Mouse (Mus musculus): Measurements from ENCODE around the gene E130208F15Rik.
A peak's percentile ranks its signal among the peaks of the same experiment; 100 is the strongest.

Gene E130208F15Rik

DNA sequence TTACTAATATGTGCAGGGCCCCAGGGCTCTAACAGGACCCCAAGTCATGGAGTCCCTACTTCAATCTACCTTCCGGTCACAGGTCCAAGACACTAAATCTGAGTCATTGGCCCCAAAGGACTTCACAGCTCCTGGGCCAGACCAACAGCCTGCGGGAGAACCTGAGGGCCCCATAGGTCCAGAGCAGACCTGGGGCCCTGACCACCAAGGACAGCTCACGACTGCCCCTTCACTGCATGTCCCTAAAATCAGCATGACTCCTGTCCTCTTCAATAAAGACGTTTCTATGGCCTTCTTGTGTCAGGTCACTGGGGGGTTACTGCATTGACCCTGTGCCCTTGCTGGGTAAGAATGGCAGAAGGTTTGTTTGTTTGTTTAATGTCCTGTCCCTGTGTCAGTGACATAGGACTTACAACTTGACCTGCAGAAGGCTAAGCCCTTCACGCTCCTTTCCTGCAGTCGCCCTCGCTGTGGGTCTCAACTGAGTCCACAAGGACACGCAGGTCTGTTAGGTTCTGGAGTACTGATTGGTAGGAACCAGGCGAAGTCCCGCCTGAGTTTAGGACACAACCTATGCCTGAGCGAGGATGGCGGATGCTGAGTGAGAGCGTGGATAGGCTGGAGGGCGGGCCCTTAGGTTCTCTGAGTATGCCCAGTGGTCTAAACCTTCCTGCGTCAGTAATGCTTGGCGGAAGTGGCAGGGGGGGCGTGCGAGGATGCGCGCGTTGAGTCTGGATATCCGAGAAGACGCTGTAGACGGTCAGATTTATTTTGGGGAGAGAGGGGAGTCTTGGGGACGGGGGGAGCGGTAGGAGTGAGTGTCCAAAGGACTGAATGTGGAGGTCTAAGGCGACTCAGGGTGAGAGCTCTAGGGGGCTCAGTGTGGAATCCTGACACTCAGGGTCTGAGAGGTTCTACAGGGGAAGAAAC, 13.2 kb upstream of the E130208F15Rik start, which contains the start of gene Alkbh6:
Gene Alkbh6 (plus strand): TSS at position 642 of the 930 bp plus-strand sequence.
- DNase-seq (ENCODE audit: low spot score) = peak; percentile 97

DNA sequence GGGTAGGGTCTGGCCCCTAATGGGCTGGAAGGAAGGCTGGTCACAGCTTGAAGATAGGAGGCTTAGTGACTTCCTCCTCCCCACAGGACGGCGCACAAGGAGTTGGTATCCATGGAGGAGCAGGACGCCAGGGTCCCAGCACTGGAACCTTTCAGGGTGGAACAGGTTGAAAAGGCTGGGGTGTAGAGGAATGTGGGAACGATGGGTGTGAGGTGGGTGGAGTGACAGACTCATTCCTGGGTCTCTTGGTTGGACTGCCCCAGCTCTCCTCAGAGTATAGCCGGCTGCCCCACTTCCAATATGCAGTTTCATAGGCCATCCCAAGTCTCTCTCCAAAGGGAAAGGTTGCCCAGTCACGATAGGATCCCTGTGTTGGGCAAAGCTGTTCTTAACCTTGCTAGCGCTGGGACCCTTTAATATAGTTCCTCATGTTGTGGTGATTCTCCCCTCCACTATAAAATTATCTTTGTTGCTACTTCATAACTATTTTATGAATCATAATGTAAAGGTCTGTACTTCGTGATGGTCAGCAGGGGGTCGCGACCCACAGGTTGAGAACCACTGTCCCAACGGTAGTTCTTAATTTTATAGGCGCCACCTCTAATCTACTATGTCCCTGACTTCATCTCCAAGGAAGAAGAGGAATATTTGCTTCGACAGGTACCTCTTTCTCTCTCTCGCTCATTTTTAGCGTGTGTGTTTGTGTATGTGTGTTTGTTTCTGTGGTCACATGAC, 12.0 kb upstream of the E130208F15Rik start:
- no peak for DNase-seq (ENCODE audit: low spot score)

DNA sequence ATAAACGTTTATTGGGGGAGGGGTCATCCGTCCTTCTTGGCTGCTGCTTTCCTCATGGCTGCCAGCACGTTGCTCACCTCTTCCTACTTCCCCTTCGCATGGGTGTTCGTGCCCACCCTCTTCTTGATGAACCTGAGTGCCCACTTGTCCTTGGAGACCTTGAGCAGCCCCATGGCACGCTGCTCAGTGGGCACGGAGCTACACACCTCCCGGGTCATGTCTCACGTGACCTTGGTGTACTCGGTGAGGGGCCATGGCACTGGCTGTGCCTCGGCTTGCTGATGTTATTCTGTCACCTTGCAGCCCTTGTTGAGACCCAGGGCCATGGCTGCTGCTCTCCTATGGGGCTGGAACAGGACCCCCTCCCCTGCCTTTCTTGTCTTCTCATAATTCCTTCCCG, 11.4 kb upstream of the E130208F15Rik start:
- no peak for DNase-seq (ENCODE audit: low spot score)

DNA sequence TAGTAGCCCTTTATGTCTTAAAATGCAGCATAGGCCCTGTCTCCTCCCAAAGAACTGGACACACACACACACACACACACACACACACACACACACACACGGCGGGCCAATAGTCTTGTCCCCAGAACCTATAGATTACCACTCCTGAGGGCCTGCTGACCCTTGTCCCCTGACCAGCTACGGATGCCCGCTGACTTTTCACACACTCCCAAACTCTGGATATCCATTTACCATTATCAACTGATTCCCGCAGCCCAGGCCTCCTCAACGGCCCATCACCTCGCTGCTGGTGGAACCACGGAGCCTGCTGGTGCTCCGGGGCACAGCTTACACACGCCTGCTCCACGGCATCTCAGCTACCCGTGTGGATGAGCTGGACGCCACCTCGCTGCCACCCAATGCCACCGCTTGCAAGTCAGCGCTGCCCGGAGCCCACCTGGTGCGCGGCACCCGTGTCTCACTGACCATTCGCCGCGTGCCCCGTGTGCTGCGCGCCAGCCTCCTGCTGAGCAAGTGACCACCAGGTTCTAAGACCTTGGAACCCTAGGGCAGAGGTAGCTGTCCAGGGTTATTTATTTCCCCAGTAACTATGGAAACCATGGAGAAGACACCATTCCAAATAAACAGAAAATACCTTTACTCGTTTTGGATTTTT, 7.7 kb upstream of the E130208F15Rik start:
- DNase-seq (ENCODE audit: low spot score) = no peak

DNA sequence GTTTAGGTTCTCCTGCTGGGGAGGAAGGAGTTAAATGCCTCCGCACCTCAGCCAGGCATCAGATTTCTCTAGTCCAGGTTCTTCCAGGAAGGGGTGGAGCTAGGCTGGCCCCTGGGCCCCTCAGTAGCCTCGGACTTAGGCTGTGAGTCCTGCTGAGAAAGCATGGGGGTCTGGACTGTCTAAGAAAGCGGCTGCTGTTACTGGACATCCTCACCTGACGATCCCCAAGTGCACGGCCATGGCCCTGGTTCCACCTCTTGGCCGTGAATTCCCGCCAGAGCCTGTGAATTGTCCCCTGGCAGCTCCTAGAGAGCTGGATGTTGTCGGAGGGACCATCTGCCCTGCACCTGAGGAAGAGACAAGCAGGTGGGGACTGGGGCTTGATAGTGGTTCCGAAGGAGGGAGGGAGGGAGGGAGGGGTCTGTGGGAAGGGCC, 6.8 kb upstream of the E130208F15Rik start, which contains the start of gene Syne4:
Gene Syne4 (plus strand): TSS at position 87 of the 435 bp plus-strand sequence.
- no peak for DNase-seq (ENCODE audit: low spot score)

DNA sequence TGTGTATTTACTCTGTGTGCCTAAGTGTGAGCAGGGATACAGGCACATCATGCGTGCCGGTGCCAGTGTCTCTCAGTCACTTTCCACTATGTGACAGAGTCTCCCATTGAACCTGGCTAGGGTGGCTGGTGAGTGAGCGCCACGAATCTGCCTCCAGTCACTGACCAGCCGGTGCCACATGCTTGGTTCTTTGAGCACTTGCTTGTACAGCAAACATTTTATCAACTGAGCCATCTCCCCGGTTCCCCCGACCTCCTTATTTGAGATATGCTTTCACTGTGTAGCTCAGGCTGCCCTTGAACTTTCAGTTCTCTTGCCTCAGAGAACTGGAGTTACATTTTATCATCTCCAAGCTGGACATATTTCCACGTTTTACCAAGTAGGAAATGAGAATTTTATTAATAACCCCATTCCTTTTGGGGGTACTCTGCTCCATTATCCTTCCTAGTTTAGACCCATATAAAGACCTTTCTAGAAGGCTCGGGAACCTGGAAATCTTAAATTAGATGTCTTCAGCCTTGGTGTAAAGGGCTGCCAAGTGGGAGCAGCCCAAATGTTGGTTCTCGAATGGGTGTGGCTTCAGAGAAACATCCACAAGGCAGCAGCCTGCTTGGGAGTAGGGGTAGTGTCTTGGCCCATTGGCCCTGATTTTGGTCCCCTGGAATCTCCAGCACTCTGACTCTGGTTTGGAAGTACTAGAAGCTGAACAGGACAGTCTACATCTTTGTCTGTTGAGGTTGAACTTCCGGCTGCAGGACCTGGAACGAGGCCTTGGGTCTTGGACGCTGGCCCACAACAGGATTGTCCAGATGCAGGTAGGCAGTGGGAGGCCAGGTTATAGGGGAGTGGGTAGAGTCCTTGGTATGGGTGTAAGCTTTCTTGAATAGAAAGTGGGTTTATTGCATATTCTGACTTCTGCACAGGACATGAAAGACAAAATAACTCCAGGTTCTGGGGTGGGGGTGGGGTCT, 5.7 kb upstream of the E130208F15Rik start:
- DNase-seq (ENCODE audit: low spot score) = no peak

DNA sequence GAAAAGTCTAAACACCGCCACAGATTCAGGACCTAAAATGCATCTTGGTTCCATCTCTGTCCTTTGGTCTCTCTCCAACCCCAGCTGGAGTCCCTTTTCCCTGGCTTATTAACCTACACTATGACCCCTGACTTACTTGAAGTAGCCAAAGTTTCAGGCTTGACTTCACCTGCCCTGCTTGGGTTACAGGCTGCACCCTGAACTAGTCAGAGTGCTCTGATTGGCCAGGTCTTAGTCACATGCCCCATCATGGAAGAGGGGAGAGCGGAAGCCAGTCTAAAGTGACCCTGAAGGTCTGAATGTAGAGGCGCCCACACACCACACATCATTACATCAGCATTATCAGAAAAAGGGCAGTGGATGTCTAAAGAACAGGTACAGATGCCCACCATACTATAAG, 3.4 kb upstream of the E130208F15Rik start:
- DNase-seq (ENCODE audit: low spot score) = no peak

DNA sequence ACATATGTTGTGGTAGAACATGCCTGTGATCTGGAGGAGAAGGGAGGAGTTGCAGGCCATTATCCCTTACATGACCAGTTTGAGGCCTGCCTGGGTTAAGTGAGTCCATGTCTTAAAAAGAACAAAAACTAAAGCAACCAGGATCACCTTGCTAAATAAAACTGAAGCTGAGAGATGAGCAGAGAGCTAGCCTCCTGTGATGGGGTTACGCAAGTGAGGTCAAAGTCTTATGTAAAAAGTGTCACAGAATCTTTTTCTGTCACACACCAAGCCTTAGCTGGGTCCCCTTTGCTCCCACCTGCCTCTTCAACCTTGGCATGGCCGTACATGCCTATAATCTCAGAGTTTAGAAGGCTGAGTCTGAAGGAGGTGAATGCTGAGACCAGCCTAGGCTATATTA, 594 bp upstream of the E130208F15Rik start:
- no peak for DNase-seq (ENCODE audit: low spot score)

DNA sequence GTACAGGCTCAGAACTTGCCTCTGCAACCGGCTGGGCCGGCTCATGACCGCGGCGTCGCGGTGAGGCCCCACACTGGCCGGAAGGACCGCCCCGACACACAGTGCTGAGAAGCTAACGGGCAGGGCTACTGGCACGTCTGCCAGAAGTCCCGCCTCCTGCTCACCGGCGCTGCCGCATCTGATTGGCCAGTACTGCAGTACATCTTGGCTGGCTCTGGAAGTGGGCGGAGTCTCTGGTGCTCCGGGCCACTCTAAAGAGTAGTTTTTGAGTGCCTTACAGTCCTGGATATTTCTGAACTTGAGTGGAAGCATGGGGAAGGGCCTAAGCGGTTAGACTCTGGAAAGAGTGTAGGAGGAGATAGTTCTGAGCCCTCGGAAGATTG, 736 bp downstream of the E130208F15Rik start:
- DNase-seq (ENCODE audit: low spot score) = peak; percentile 99

DNA sequence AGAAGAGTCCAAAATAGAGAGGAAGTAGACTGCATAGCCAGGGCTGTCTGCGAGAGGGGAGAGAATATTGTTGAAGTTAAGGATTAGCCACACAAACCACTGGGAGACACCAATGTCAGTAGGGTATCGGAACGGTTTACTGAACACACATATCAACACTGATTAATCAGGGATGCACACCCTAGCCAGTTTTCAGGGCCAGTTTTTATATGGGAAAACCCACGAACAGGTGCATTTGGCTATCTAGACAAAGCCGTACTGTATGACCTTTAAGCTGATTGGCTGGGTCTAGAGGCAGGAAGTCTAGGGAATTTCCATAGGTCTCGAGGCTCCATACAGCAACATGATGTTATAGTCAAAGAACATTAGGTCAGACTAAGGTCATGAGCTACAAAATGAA, 1.3 kb downstream of the E130208F15Rik start:
- DNase-seq (ENCODE audit: low spot score) = no peak

DNA sequence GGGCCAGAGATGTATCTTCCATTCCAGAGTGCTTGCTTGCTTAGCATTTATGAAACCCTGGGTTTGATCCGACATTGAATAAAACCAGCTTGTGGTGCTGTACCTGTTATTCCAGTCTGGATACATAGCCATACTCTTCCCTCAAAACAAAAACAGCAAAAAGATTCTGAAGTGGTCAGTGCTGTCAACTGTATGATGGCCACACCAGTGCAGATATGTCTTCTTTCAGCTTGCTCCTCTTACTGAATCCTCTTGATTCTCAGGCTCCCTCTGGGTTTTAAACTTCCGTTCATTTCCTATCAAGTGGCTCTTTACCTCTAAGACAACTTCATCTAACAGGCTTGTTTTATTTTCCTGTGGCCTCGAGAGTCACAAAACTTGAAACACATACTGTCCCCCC, 2.3 kb downstream of the E130208F15Rik start, which contains the start of gene Sdhaf1:
Gene Sdhaf1 (minus strand): TSS at position 101 of the 400 bp plus-strand sequence.
- no peak for DNase-seq (ENCODE audit: low spot score)

DNA sequence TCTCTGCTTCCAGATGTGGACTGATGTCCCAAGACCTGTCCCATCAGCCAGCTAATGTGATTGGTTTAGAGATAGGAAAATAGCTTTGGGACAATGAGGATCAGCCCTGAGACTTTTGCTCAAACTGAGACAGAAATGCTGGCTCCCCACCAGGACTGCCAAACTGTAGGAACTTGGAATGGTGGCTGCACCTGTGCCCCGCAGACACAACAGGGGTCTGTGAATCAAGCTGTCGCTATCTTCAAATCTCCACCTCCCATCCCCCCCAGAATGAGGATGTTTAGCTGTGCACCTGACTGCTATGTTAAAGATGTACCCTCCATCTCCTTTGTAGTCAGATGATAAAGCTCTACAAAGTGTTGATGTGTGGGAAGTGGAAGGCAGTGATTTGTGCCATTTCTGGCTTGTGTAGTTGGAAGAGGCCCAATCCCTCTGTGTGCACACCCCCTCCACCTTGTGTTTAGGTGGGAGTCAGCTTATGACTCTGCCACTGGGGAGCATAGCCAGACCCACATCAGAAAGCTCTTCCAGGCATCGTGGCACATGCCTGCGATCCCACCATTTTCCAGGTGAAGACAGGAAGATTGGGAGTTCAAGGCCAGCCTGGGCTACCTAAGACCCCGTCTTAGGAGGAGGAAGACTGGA, 2.9 kb downstream of the E130208F15Rik start:
- DNase-seq (ENCODE audit: low spot score) = no peak

DNA sequence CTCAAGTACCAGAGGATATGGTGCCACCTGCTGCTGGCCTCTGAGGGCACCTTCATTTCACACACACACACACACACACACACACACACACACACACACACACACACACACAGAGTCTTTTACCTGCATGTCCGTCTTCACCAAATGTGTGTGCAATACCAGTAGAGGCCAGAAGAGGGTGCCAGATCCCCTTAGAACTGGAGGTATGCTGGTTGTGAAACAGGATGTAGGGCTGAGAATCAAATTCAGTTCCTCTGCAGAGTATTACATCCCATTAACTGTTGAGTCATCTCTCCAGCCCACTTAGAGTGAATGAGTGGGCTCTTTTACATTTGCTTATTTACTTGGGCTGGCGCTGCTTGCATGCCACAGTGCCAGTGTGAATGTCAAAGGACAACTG, 3.8 kb downstream of the E130208F15Rik start:
- peak; percentile 27 for DNase-seq (ENCODE audit: low spot score)

DNA sequence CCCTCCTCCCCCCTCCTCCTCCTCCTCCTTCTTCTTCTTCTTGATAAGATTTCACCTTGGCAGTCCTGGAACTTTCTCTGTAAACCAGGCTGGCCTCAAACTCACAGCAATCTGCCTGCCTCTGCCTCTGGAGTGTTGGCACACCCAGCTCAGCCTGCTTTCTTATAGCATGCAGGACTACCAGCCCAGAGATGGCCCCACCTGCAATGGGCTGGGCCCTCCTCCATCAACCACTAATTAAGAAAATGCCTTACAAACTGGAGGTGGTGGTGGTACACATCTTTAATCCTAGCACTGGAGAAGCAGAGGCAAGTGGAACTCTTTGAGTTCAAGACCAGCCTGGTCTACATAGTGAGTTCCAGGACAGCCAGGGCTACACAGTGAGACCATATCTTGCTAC, 4.9 kb downstream of the E130208F15Rik start:
- DNase-seq (ENCODE audit: low spot score) = no peak

DNA sequence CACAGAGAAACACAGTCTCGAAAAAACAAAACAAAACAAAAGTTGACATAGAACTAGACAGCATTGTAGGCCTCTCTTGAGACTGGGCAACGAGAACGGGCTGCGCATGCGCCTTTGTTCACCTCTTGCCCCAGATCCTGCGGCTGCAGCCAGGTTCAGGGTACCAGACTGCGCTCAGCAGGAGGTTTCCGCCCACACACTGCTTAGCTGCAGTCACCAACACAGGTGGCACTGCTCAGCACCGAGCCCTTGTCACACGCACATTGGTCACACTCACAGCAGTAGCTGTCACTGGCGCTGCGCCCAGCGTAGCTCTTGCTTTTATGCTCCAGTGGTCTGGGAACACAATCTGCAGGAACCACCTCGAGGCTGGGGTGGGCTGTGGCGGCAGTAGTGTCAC, 5.6 kb downstream of the E130208F15Rik start:
- DNase-seq (ENCODE audit: low spot score) = no peak

DNA sequence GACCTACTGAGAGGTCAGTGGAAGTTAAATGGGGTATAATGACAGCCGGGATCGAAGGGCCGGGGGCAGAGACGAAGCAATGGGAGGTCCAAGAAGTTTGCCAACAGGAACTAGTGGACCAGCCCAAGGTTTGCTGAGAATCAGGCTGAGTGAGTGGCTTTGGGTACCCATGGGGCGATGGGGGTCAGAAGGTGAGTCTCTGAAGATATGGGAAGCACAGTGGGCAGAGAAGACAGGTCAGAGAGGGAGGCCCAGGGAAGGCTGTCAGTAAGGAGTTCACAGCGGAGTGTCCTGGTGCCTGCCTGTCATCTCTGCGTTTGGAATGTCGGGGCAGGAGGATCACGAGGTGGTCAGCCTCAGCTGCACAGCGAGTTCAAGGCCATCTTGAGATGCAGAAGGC, 6.8 kb downstream of the E130208F15Rik start:
- DNase-seq (ENCODE audit: low spot score) = no peak

DNA sequence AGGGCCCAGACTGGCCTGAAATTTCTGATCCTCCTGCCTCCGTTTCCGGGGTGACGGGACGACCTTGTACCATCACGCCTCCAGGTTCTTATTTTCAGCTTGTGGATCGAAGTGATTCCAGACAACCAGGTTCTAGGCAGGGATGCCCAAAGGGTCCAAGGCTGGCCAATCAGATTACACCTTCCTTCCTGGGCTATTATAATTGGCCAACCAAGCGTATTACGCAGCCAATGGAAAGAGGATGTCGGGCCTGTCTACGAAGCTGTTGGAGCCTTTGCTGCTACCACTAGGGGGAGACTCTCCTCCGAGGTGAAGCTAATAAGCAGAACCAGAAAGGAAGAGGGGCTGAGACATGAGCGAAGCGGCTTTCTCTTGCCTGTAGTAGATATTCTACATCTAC, 10.3 kb downstream of the E130208F15Rik start:
- DNase-seq (ENCODE audit: low spot score) = peak; percentile 77

DNA sequence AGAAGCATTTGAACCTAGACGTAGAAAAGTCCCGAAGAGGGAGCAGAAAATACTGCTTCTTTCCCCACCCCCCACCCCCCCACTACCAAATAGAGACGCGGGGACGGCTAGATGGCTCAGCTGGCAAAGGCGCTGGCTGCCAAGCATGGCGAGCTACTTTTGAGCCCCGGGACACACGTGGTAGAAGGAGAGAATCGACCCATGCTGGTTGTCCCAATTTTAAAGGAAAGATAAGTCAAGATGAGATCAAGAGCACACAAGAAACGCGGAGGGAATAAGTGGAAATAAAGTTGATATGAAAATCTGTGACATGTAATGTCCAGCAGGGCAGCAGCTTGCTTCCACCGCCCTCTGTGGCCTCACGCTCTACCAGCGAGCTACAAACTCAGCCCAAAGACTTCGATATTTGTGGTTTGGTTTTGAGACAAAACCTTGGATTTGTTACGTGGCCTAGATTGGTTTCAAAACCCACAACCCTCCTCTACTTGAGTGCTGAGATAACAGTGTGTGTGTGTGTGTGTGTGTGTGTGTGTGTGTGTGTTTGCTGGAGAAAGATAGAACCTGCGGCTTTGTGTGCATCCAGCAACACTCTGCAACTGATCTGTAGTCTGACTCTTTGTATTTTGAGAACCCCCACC, 11.2 kb downstream of the E130208F15Rik start:
- no peak for DNase-seq (ENCODE audit: low spot score)

DNA sequence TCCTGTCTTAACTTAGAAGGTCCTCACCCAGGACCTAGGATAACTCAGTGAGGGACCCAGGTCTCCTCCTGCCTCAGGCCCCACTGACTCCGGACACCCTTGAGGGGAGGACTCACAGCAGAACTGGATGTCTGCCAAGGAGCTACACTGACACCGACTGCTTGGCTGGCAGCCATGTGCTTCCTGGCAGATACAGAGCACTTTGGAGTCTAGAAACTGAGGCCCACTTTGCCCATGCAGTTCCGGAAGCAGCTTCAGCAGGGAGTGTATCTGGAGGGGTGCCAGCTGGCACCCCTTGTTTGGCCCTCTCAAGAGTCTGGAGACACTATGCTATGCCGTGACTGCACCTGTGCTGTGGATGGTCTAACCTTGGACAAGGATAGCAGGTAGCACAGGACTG, 11.9 kb downstream of the E130208F15Rik start:
- peak; percentile 49 for DNase-seq (ENCODE audit: low spot score)

DNA sequence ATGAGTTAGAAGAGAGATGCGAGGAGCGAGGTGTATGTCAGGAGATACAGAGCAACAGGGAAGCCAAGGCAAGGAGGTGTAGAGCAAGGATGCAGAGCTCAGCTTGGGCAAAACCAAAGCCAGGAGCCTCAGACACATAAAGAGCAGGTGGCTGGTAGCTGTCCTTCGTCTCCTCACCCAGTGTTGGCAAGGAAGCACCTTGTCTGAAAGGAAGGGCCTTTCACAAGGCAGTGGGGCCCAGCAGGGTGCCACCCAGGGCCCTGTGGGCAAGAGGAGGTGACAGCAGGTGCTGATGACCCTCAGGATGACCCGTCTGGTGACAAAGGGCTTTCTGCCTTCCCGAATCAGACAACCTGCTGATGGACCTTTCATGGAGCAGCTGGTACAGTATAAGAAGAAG, 13.0 kb downstream of the E130208F15Rik start:
- DNase-seq (ENCODE audit: low spot score) = no peak
